Mouse (Mus musculus) intestine, embryonic 15.5 days (tissue): Measurements from ENCODE around the gene Dscaml1. TPM values are rescaled to one million over a fixed set of nuclear protein-coding genes. Genes with fewer than 3 reads are reported as not detected.

Experiments
- ATAC-seq: fragments of 200-750 bp; cut with Nextera tagmentation; 2 replicates; pipeline ENCODE4 v1.8.0; 2017; ENCODE audit warnings: moderate TSS enrichment, moderate library complexity
- H3K27ac ChIP-seq: fragments of 300-500 bp; sonication (generic); 2 replicates; pipeline ENCODE4 v1.5.1; 2015; ENCODE audit warnings: mild to moderate bottlenecking, inconsistent platforms
- H3K27me3 ChIP-seq: fragments of 300-500 bp; sonication (generic); replicated peaks from 2 replicates; pipeline ENCODE4 v1.6.1; 2015; ENCODE audit warnings: inconsistent platforms
- H3K36me3 ChIP-seq: fragments of 300-500 bp; sonication (generic); 2 replicates; pipeline ENCODE4 v1.6.1; 2015; ENCODE audit warnings: inconsistent platforms
- H3K4me1 ChIP-seq: fragments of 300-500 bp; sonication (generic); replicated peaks from 2 replicates; pipeline ENCODE4 v1.6.1; 2015; ENCODE audit warnings: inconsistent platforms
- H3K4me2 ChIP-seq: fragments of 300-500 bp; sonication (generic); replicated peaks from 2 replicates; pipeline ENCODE4 v1.6.1; 2015; ENCODE audit warnings: mild to moderate bottlenecking, inconsistent platforms
- H3K4me3 ChIP-seq: fragments of 300-500 bp; sonication (generic); replicated peaks from 2 replicates; pipeline ENCODE4 v1.5.1; 2015; ENCODE audit warnings: inconsistent platforms
- H3K9ac ChIP-seq: fragments of 300-500 bp; sonication (generic); 2 replicates; pipeline ENCODE4 v1.6.1; 2015; ENCODE audit warnings: inconsistent platforms
- H3K9me3 ChIP-seq: fragments of 300-500 bp; sonication (generic); 2 replicates; pipeline ENCODE4 v1.6.1; 2016; ENCODE audit warnings: inconsistent platforms
- WGBS: fragments of 180-500 bp; shearing (Covaris S2); methylation state at CpG from one replicate; pipeline ENCODE4 v1.1.7; 2015; 5-methylcytosine and 5-hydroxymethylcytosine counted together
- polyA plus RNA-seq: library from polyadenylated mRNA; unstranded; fragments of >200 nt; fragmentation: Nextera tagmentation; extraction: Ambion mirVana; gene quantifications from 2 replicates; pipeline ENCODE4 v1.2.1, GENCODE M21; 2015

The Dscaml1 gene
- polyA plus RNA-seq, 1 experiment from 2014 or later = 0.44 TPM

DNA sequence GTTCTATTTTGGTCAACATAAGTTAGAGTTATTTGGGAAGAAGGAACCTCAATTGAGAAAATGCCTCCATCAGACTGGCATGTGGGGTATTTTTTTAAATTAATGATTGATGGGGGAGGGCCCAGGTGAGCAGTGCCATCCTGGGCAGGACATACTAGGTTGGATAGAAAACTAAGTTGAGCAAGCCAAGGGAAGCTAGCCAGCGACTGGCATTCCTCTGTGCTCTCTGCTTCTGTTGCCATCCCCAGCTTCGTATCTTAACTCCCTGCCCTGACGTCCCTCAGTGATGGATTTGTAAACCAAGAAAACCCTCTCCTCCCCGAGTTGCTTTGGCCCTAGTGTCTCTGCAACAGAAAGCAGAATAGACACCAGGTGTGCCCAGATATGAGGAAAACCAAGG, 12.6 kb downstream of the Dscaml1 start:
- H3K4me2 ChIP-seq = no peak overlapping the region
- no peak overlapping the region for H3K9ac ChIP-seq
- H3K4me1 ChIP-seq = 0 out of 2 replicates have a peak, but pooled peaks cover 2% of the 10 kb centered on the region
- H3K36me3 ChIP-seq = no peaks in the 10 kb centered on the region
- H3K4me3 ChIP-seq = no peak overlapping the region
- ATAC-seq = no peak
- H3K27me3 ChIP-seq = no peaks in the 10 kb centered on the region
- no peak overlapping the region for H3K27ac ChIP-seq
- H3K9me3 ChIP-seq = no peaks in the 10 kb centered on the region
- 59% methylated on average over 4 of the region's 4 CpGs for WGBS

DNA sequence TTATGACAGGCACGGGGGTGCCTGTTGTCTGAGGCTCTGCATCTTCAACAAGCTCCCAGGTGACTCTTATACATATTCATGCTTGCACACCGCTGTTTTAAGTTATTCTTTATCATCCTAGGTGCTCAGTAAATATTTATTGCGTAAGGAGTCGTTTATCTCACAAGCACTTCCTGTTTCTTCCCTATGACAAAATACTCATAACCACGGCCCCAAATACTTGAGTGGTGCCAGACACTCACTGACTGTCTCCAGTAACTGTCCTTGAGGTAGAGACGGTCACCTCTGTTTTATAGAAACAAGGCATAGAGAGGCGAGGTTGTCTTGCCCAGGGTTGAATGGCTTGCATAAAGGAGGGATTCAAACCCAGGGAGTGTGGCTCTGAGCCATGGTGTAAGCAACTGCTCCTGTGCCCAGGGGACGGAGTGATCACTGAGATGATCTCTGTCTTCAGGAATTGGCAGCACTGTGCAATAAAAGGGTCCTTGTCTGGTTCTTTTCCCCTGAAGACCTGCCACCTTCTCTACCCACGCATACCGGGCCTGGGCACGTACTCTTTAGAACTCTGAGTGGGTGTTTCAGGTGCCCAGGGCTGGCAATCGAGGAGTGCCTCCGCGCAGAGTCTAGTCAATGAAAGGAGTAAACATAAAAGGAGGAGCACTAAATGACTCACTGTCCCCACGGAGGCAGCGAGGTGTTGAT, 13.8 kb downstream of the Dscaml1 start:
- Histone ChIP-seq H3K27me3 (no peaks in the 10 kb centered on the region), H3K4me2 (no peak overlapping the region), H3K36me3 (no peaks in the 10 kb centered on the region), H3K4me3 (no peak overlapping the region), H3K27ac (no peak overlapping the region), H3K9ac (no peak overlapping the region), H3K4me1 (0 out of 2 replicates have a peak, but pooled peaks cover 2% of the 10 kb centered on the region), H3K9me3 (no peaks in the 10 kb centered on the region)
- ATAC-seq = no peak
- 64% methylated on average over 16 of the region's 16 CpGs for WGBS

DNA sequence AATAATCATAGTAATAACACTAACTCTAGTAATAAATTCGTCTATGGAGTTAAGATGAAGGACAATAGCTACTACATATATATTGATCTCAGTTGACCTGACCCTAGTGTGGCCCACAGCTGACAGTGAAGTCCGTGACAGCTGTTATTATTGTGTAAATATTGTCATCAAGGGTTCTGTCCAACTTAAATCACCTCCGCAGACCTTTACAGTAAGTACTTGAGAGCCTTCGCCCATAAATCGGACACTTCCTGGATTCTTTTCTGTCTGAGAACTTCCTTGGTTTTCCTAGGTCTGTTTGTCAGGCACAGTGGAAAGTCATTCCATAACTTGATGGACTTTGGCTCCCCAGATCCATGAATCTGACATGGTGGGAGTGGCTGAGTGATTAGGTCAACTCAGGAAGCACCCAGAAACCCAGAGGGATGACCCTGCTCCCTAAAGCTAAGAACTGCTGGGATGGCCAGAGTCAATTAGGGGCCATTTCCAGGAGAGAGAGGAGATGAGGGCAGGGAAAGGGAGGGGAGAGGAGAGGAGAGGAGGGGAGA, 17.9 kb downstream of the Dscaml1 start:
- no peak overlapping the region for H3K9ac ChIP-seq
- H3K9me3 ChIP-seq = no peaks in the 10 kb centered on the region
- peak; percentile 71 for ATAC-seq
- H3K4me1 ChIP-seq = peaks cover 2% of the 10 kb centered on the region; the same call in 1 of the 2 replicates
- 50% methylated on average over 5 of the region's 5 CpGs for WGBS
- H3K27me3 ChIP-seq = no peaks in the 10 kb centered on the region; the same call in 1 of the 2 replicates
- H3K36me3 ChIP-seq = no peaks in the 10 kb centered on the region
- no peak overlapping the region for H3K4me3 ChIP-seq
- H3K4me2 ChIP-seq = no peak overlapping the region
- no peak overlapping the region for H3K27ac ChIP-seq

- Histone ChIP-seq H3K4me3 (no peak overlapping the region), H3K9me3 (no peaks in the 10 kb centered on the region), H3K36me3 (no peaks in the 10 kb centered on the region), H3K27ac (no peak overlapping the region), H3K27me3 (no peaks in the 10 kb centered on the region; the same call in 1 of the 2 replicates), H3K4me1 (no peaks in the 10 kb centered on the region; the same call in 1 of the 2 replicates), H3K9ac (no peak overlapping the region), H3K4me2 (no peak overlapping the region)
- ATAC-seq = no peak
- WGBS = 80% methylated on average over 4 of the region's 4 CpGs
Observed at GRCm38 (mm10) chr9:45449658-45450057, 23.2 kb downstream of the Dscaml1 start.

GRCm38 (mm10) chr9:45451346-45451745, 24.9 kb downstream of the Dscaml1 start:
- Histone ChIP-seq H3K36me3 (no peaks in the 10 kb centered on the region), H3K4me2 (no peak overlapping the region), H3K9me3 (no peaks in the 10 kb centered on the region), H3K27me3 (no peaks in the 10 kb centered on the region; the same call in 1 of the 2 replicates), H3K9ac (no peak overlapping the region), H3K4me3 (no peak overlapping the region), H3K4me1 (no peaks in the 10 kb centered on the region; the same call in 1 of the 2 replicates), H3K27ac (no peak overlapping the region)
- WGBS = 88% methylated on average over 4 of the region's 4 CpGs
- no peak for ATAC-seq

DNA sequence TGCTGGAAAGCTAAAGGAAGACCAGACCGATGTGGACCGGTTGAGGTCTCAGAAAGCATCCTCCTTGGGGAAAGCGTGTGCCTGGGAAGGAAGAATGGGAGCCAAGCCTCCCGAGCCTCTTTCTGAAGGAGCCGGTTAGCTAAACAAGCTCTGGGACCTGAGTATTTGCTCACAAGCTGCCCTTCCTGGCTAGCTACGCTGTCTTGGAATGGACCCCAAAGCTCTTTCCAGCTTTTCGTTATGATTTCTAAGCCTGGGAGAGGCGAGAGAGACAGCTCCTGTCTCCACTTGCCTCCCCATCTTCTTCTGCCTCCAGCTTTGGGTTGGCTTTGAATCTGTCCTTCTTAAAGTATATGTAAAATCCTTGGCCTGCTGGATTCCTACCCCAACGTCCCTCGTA, 27.6 kb downstream of the Dscaml1 start:
- H3K36me3 ChIP-seq = no peaks in the 10 kb centered on the region
- no peak overlapping the region for H3K4me3 ChIP-seq
- H3K27me3 ChIP-seq = no peaks in the 10 kb centered on the region
- no peaks in the 10 kb centered on the region for H3K4me1 ChIP-seq
- H3K4me2 ChIP-seq = no peak overlapping the region
- 84% methylated on average over 10 of the region's 10 CpGs for WGBS
- ATAC-seq = no peak
- no peak overlapping the region for H3K27ac ChIP-seq
- no peaks in the 10 kb centered on the region for H3K9me3 ChIP-seq
- H3K9ac ChIP-seq = no peak overlapping the region

DNA sequence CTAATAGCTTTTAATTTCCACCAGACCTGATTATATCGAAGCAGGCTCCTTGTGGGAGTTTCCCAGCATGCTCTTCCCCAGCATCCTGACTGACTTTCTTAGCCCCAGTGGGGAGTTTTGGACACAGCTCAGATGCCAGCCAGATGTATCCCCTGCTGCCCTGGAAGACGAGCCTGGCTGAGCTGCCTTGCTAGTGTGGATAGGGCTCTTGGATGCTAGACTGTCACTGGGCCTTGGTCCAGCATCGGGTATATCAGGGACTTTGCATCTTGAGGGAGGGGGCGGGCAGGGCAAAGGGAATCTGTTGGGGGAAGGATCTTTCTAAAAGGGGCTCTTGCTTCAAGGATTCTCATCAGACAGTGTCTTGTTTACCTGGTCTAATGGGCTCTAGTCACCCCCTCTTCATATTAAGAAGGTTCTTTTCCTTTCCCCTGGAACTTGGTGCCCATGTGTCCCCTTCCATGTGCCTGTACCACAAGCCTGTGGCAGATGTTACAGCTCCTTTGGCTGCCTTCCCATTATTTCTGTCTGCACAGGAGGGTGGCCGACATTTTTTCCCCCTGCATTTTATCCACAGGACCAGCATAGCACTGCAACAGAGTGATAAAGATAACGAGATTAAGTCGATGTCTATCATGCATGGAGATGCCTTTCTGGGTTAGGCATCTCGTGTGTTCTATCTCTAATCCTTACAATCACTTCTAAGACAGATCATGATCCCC, 28.6 kb downstream of the Dscaml1 start:
- H3K9ac ChIP-seq = no peak overlapping the region
- no peak overlapping the region for H3K4me2 ChIP-seq
- ATAC-seq = no peak
- H3K9me3 ChIP-seq = no peaks in the 10 kb centered on the region
- H3K4me3 ChIP-seq = no peak overlapping the region
- 76% methylated on average over 8 of the region's 8 CpGs for WGBS
- H3K27me3 ChIP-seq = no peaks in the 10 kb centered on the region
- no peaks in the 10 kb centered on the region for H3K4me1 ChIP-seq
- no peaks in the 10 kb centered on the region for H3K36me3 ChIP-seq
- no peak overlapping the region for H3K27ac ChIP-seq

GRCm38 (mm10) chr9:45457200-45457599, 30.8 kb downstream of the Dscaml1 start:
- Histone ChIP-seq H3K27ac (no peak overlapping the region), H3K9me3 (no peaks in the 10 kb centered on the region), H3K36me3 (no peaks in the 10 kb centered on the region), H3K9ac (no peak overlapping the region), H3K27me3 (no peaks in the 10 kb centered on the region), H3K4me3 (no peak overlapping the region), H3K4me1 (no peaks in the 10 kb centered on the region), H3K4me2 (no peak overlapping the region)
- WGBS = 31% methylated on average over 7 of the region's 7 CpGs
- ATAC-seq = no peak

DNA sequence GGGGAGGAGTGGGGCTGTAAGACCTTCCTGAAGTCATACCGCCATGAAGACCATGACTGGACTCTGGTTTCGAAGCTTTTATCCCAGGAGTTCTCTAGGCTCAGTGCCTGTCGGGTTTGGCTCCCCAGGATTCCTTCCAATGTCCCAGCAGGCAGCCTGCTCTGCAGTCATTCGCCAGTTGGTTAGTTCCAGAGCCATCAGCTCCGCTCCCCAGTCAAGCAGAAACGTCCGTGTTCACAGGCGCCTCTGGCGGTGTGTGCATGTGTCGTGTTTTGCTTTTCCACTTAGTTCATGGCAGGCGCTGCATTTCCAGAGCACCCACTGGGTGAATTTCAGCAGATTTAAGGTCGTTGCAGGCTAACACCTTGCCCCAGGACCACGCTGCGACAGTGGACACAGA, 31.9 kb downstream of the Dscaml1 start:
- H3K4me2 ChIP-seq = no peak overlapping the region
- no peak for ATAC-seq
- H3K27me3 ChIP-seq = no peaks in the 10 kb centered on the region
- 74% methylated on average over 14 of the region's 14 CpGs for WGBS
- no peaks in the 10 kb centered on the region for H3K36me3 ChIP-seq
- H3K27ac ChIP-seq = no peak overlapping the region
- no peaks in the 10 kb centered on the region for H3K4me1 ChIP-seq
- H3K9ac ChIP-seq = no peak overlapping the region
- no peaks in the 10 kb centered on the region for H3K9me3 ChIP-seq
- H3K4me3 ChIP-seq = no peak overlapping the region

DNA sequence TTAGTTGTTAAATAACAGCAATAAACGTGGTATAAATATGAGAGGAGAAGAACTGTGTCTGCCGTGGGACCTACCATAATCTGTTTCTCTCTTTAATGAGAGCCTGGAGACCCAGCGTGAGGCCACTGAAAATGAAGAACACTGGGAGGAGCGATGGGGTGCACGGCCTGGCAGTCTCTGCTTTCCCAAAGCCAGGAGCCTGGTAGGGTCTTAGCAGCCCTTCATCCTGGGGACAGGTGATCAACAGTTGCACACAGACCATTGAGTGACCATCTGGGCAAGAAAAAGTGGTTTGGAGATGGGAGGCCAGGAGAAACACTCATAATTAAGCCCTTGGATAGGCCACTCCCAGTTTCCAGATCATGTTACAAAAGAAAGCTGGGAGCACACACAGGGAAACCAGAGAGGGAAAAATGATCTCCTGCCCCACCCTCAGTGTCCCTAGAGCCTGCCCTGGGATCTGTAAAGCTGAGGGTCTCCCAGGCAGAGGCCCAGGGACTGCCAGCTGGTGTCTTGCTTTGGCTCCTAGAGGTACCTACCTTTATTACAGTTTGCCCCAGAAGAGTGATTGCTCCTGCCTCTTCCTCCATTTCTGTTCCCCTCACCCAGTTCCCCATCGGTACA, 39.1 kb downstream of the Dscaml1 start:
- Histone ChIP-seq H3K27me3 (no peaks in the 10 kb centered on the region), H3K27ac (no peak overlapping the region), H3K4me2 (no peak overlapping the region), H3K36me3 (no peaks in the 10 kb centered on the region), H3K4me1 (0 out of 2 replicates have a peak, but pooled peaks cover 4% of the 10 kb centered on the region), H3K9ac (no peak overlapping the region), H3K4me3 (no peak overlapping the region), H3K9me3 (no peaks in the 10 kb centered on the region)
- 44% methylated on average over 6 of the region's 6 CpGs for WGBS
- ATAC-seq = 0 out of 2 replicates have a peak, but pooled peaks have one; percentile 20

DNA sequence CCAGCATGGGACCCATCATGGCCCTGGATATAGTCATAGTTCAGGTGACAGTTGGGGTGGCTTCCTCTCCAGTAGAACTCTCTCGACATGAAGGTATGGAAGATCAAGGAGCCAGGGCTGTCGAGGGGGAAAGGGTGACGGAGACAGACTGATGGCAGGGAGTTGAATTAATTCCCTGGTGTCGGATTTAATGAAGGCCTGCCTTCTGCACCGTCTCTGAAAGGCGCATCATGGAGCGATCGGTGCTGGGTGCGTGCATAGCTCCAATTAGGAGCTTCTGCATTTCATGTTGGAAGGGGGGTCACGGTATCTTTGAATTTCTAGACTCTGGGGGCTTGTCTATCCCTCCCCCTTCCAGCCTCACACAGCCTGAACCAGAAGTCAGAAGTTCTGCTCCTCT, 41.8 kb downstream of the Dscaml1 start:
- WGBS = 86% methylated on average over 10 of the region's 10 CpGs
- Histone ChIP-seq H3K4me2 (no peak overlapping the region), H3K4me3 (no peak overlapping the region), H3K27me3 (no peaks in the 10 kb centered on the region), H3K4me1 (0 out of 2 replicates have a peak, but pooled peaks cover 4% of the 10 kb centered on the region), H3K9ac (no peak overlapping the region), H3K36me3 (no peaks in the 10 kb centered on the region), H3K27ac (no peak overlapping the region), H3K9me3 (no peaks in the 10 kb centered on the region)
- no peak for ATAC-seq

DNA sequence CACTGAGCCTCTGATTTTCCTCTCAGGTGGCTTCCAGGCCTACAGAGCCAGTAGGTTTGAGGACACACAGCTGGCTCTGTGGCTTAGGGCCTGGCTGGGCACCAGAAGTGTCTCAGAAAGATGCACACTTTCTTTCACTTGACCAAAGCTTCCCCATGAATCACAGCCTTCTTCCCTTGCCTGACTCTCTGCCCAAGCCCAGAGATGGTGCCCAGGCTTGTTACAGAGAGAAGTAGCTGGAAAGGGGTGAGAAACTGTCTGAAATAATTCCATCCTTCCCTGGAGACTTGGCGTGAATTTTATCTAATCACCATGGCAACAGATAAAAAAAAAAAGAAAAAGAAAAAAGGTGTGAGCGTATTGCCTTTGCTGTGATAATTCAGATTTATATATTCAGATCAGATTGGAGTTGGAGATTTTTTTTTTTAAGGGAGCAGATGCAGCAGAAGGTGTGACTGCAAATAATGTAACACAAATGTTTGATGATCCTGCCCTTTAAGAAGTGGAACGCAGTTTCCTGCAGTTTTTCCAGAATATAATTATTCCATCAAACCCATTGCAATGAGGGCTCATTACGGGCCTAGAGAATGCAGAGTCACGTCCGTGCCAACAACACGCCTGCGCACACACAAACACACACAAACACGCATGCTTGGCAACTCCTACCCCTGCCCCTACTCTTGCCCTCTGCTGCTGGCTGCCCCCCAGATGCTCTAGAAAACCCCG, 44.5 kb downstream of the Dscaml1 start:
- Histone ChIP-seq H3K9me3 (no peaks in the 10 kb centered on the region), H3K27me3 (no peaks in the 10 kb centered on the region), H3K27ac (no peak overlapping the region), H3K9ac (no peak overlapping the region), H3K4me2 (no peak overlapping the region), H3K4me1 (no peaks in the 10 kb centered on the region), H3K4me3 (no peak overlapping the region), H3K36me3 (no peaks in the 10 kb centered on the region)
- 84% methylated on average over 10 of the region's 10 CpGs for WGBS
- ATAC-seq = no peak
